Mouse (Mus musculus) layer of hippocampus, adult 18-20 months (tissue): ENCODE measurements at regions not wholly inside any gene's neighbourhood (a gene's known extent, or its start where the extent isn't known, plus 50 kb on each side); places are given as distances from the start of the nearest gene placed in this dataset.

Source experiments
- DNase-seq, 2 experiments: peaks; one replicate each; pipeline ENCODE4 v3.0.0; 2022; ENCODE audit warnings: low spot score in 2 of 2

GRCm38 (mm10) chr17:45893094-45893493 lies 139.1 kb downstream of the Vegfa start:
- no peak for DNase-seq

- no peak for DNase-seq
Observed at GRCm38 (mm10) chr17:45889451-45889850, 142.7 kb downstream of the Vegfa start.

GRCm38 (mm10) chr17:45889051-45889450 lies 143.1 kb downstream of the Vegfa start:
- DNase-seq, result no peak

- DNase-seq, result no peak
Observed at GRCm38 (mm10) chr17:45886420-45887049, 145.6 kb downstream of the Vegfa start.

- DNase-seq, result no peak
Observed at GRCm38 (mm10) chr17:45885461-45886336, 146.5 kb downstream of the Vegfa start.

- no peak for DNase-seq
Observed at GRCm38 (mm10) chr17:45884021-45884722, 148.0 kb downstream of the Vegfa start.

- no peak for DNase-seq
Observed at GRCm38 (mm10) chr17:45882682-45883081, 149.0 kb upstream of the 1600014C23Rik start.

- no peak for DNase-seq
Observed at GRCm38 (mm10) chr17:45881284-45881683, 147.6 kb upstream of the 1600014C23Rik start.

GRCm38 (mm10) chr17:45880761-45881160 lies 147.1 kb upstream of the 1600014C23Rik start:
- DNase-seq, result no peak

GRCm38 (mm10) chr17:45879478-45880250 lies 146.0 kb upstream of the 1600014C23Rik start:
- no peak for DNase-seq

GRCm38 (mm10) chr17:45878394-45878793 lies 144.8 kb upstream of the 1600014C23Rik start:
- no peak for DNase-seq

GRCm38 (mm10) chr17:45875325-45875724 lies 141.7 kb upstream of the 1600014C23Rik start:
- no peak for DNase-seq

GRCm38 (mm10) chr17:45873996-45874395 lies 140.4 kb upstream of the 1600014C23Rik start:
- no peak for DNase-seq

- DNase-seq, result peak in 1 of 2 experiments; percentile 41
Observed at GRCm38 (mm10) chr17:45873200-45873955, 139.7 kb upstream of the 1600014C23Rik start.

GRCm38 (mm10) chr17:45871666-45872653 lies 138.3 kb upstream of the 1600014C23Rik start:
- no peak for DNase-seq

GRCm38 (mm10) chr17:45871067-45871466 lies 137.4 kb upstream of the 1600014C23Rik start:
- DNase-seq, result no peak

- DNase-seq, result no peak
Observed at GRCm38 (mm10) chr17:45869014-45869968, 135.6 kb upstream of the 1600014C23Rik start.

- DNase-seq, result no peak
Observed at GRCm38 (mm10) chr17:45868539-45868938, 134.9 kb upstream of the 1600014C23Rik start.
